Mouse (Mus musculus) cerebellum, adult 2 months (tissue): Measurements from ENCODE around the gene Slamf9.

Experiments
- CTCF ChIP-seq: fragments of 200-500 bp; IDR thresholded peaks from 2 replicates; pipeline ENCODE4 v1.5.1; 2011; ENCODE audit warnings: low read depth, mild to moderate bottlenecking, control low read depth, low read length, moderate library complexity, borderline replicate concordance; ENCODE audit not compliant: insufficient read depth
- POLR2A ChIP-seq: fragments of 200-500 bp; IDR thresholded peaks from 2 replicates; pipeline ENCODE4 v1.6.1; 2011; ENCODE audit warnings: low read length, control low read depth, borderline replicate concordance; ENCODE audit not compliant: insufficient read depth

- no peak for TF ChIP-seq CTCF
- no peak for TF ChIP-seq POLR2A
Measured at GRCm38 (mm10) chr1:172486236-172486635, 11.1 kb downstream of the Slamf9 start.
